Mouse (Mus musculus) liver, embryonic 16.5 days (tissue): ENCODE measurements around the gene Ifih1. TPM values are rescaled to one million over a fixed set of nuclear protein-coding genes. Genes with fewer than 3 reads are reported as not detected.

Experiments
- ATAC-seq: fragments of 200-750 bp; cut with Nextera tagmentation; 2 replicates; pipeline ENCODE4 v1.8.0; 2017; ENCODE audit warnings: low read depth, mild to moderate bottlenecking, moderate number of reproducible peaks, moderate library complexity
- H3K27ac ChIP-seq: fragments of 300-500 bp; sonication (generic); 2 replicates; pipeline ENCODE4 v1.5.1; 2014; ENCODE audit warnings: mild to moderate bottlenecking, low read length
- H3K27me3 ChIP-seq: fragments of 300-500 bp; sonication (generic); 2 replicates; pipeline ENCODE4 v1.6.1; 2014; ENCODE audit warnings: low read depth, low read length, mixed read lengths; ENCODE audit not compliant: control insufficient read depth, insufficient read depth
- H3K36me3 ChIP-seq: fragments of 300-500 bp; sonication (generic); 2 replicates; pipeline ENCODE4 v1.6.1; 2014; ENCODE audit warnings: mild to moderate bottlenecking; ENCODE audit not compliant: control insufficient read depth, insufficient read depth
- H3K4me1 ChIP-seq: fragments of 300-500 bp; sonication (generic); 2 replicates; pipeline ENCODE4 v1.6.1; 2014; ENCODE audit warnings: low read depth, low read length, mixed read lengths; ENCODE audit not compliant: control insufficient read depth
- H3K4me2 ChIP-seq: fragments of 300-500 bp; sonication (generic); 2 replicates; pipeline ENCODE4 v1.6.1; 2014; ENCODE audit warnings: low read depth, low read length, mixed read lengths
- H3K4me3 ChIP-seq: fragments of 300-500 bp; sonication (generic); 2 replicates; pipeline ENCODE4 v1.5.1; 2014; ENCODE audit warnings: low read depth, mild to moderate bottlenecking, low read length
- H3K9ac ChIP-seq: fragments of 300-500 bp; sonication (generic); 2 replicates; pipeline ENCODE4 v1.6.1; 2014; ENCODE audit warnings: low read depth, low read length
- H3K9me3 ChIP-seq: fragments of 300-500 bp; sonication (generic); replicated peaks from 2 replicates; pipeline ENCODE4 v1.6.1; 2016; ENCODE audit warnings: low read length; ENCODE audit not compliant: control insufficient read depth
- WGBS: fragments of 180-500 bp; shearing (Covaris S2); extraction: QIAGEN DNeasy Blood & Tissue Kit; methylation state at CpG from one replicate; pipeline ENCODE4 v1.1.7; 2014; ENCODE audit not compliant: insufficient replicate concordance; 5-methylcytosine and 5-hydroxymethylcytosine counted together
- polyA plus RNA-seq: library from polyadenylated mRNA; unstranded; fragments of >200 nt; fragmentation: Nextera tagmentation; extraction: Ambion mirVana; gene quantifications from 2 replicates; pipeline ENCODE4 v1.2.1, GENCODE M21; 2015

Ifih1 gene
- polyA plus RNA-seq: 3.2 and 3.6 TPM in 2 replicates

DNA sequence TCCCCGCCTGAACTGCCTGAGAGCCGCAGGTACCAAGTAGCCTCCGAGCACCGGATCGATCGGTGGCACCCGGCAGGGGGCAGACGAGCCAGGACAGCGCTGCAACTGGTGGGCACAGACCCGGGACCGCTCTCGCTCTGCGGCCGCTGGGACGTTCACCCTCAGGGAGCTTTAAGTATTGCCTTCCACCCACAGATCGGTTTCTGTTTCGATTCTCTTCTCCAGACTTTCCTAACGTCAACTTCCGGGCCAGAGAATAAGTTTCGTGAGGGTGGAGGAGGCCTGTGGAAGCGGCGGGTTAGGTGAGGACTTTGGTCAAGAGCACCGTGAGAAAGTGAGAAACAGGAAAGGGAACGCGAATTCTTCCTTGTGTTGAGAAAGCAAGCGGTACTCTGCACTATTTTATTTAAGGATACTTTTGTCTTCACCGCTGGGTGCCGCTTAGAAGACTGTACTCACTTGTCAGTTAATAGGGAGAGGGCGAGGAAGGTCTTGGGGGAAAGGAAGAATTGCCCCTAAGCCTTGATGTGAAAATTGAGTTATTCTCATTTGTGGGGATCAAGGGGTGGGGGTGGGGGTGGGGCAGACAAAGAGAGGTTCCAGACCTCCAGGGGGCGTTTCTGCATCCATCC is at the start of gene Ifih1:
TSS of gene Ifih1 (minus strand) at position 242 of the 632 bp plus-strand sequence.
- Histone ChIP-seq H3K27ac (peak within 1 kb of the TSS; percentile 74), H3K36me3 (no peaks in the 10 kb centered on the region), H3K27me3 (no peaks in the 10 kb centered on the region), H3K4me2 (peak within 1 kb of the TSS; percentile 86), H3K9me3 (no peaks in the 10 kb centered on the region), H3K9ac (peak within 1 kb of the TSS; percentile 70), H3K4me3 (peak within 1 kb of the TSS; percentile 75), H3K4me1 (peaks cover 16% of the 10 kb centered on the region)
- WGBS: under 1% methylated on average over 30 of the region's 30 CpGs
- ATAC-seq: peak; percentile 86

DNA sequence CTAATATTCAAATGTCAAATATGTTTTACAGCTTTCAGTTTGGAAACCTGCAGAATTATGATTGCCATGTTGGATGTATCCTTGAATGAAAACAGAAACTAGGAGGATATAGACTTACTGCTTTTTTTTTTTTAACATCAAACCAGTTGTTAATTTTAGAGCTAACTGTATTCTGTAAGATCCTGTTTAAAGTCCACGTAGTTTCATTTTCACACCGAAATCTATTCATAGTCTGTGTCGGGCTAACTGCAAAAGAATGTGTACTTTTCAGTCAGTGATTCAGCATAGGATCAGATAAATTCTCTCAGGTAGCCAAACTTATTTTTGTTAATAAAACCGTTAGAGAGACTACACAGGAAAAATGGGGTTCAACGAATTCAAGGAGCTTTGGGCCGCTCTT is 39.9 kb upstream of the Ifih1 start:
- Histone ChIP-seq H3K9me3 (no peaks in the 10 kb centered on the region), H3K36me3 (no peaks in the 10 kb centered on the region), H3K4me2 (no peak overlapping the region), H3K4me1 (no peaks in the 10 kb centered on the region), H3K9ac (no peak overlapping the region), H3K27ac (no peak overlapping the region), H3K27me3 (no peaks in the 10 kb centered on the region), H3K4me3 (no peak overlapping the region)
- WGBS: 64% methylated on average over 6 of the region's 6 CpGs
- no peak for ATAC-seq

DNA sequence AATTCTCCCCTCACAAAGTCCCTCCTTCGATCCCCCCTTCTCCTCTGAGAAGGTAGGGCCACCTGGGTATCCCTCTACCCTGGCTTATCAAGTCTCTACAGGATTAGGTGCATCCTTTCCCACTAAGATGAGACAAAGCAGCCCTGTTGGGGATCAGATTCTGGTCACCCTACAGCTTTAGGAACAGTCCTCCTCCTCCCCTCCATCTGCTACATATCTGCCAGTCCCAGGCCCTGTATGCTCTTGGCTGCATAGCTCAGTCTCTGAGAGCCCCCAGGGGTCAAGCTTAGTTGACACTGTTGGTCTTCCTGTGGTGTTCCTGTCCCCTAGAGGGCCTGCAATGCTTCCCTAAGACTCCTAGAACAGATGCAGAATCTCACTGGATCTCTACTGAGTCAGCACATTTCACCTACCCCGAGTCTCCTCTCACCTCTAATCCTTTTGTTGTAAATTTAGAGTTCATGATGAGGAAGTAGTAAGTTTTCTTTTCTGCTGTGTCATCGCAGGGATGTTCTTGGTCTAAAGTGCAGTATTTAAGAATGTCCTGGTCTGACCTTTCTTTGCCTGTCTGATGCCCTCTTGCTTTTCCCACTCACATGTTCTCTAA is 39.0 kb upstream of the Ifih1 start:
- no peaks in the 10 kb centered on the region for H3K4me1 ChIP-seq
- no peak for ATAC-seq
- no peaks in the 10 kb centered on the region for H3K9me3 ChIP-seq
- H3K9ac ChIP-seq: no peak overlapping the region
- no peak overlapping the region for H3K27ac ChIP-seq
- H3K4me2 ChIP-seq: no peak overlapping the region
- H3K36me3 ChIP-seq: no peaks in the 10 kb centered on the region
- 36% methylated on average over 3 of the region's 3 CpGs for WGBS
- no peaks in the 10 kb centered on the region for H3K27me3 ChIP-seq
- H3K4me3 ChIP-seq: no peak overlapping the region

DNA sequence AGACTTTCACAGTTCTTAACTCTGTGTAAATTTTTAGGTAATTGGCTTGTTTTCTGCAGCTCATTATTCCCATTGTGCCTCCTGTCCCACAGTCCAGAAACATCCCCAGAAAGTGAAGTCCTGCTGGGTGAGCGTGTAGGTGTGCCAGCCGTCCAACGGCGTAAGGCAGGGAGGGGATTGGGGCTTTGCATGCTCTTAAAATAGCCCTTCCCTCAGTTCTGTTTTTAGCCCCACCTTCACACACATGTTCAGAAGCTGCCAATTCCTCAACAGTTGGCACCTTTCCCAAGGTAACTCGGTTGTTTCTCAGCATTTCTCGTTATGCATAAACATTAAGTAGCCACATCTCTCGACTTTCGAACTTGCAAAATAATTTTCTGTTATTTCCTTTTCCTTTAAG is 35.6 kb upstream of the Ifih1 start:
- no peak for ATAC-seq
- WGBS: 67% methylated on average over 8 of the region's 8 CpGs
- H3K27ac ChIP-seq: no peak overlapping the region

DNA sequence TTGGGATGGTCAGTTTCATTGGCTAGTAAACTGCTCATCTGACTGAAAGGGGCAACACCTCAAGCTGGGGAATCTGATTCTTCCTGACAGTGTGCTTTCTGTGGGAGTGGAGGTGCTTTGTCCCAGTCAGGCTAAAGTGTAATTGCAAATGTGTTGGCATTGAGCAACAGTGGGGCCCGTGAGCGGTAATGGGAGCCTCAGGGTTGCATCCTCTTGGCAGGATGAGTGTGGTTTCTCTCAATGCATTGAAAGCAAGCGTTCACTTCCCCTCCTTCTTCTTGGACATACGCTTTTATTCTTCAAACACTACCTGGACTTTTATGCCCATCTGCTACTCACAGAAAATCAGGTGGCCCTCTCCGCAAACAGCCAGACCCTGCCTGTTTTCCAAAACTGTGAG is 26.7 kb upstream of the Ifih1 start:
- WGBS: 56% methylated on average over 5 of the region's 5 CpGs
- no peak for ATAC-seq
- Histone ChIP-seq H3K27ac (no peak overlapping the region), H3K36me3 (no peaks in the 10 kb centered on the region), H3K9ac (no peak overlapping the region), H3K27me3 (no peaks in the 10 kb centered on the region), H3K9me3 (no peaks in the 10 kb centered on the region), H3K4me1 (no peaks in the 10 kb centered on the region), H3K4me3 (no peak overlapping the region), H3K4me2 (no peak overlapping the region)

More for the DNA sequence above, 35.6 kb upstream of the Ifih1 start:
- Histone ChIP-seq H3K27me3 (no peaks in the 10 kb centered on the region), H3K9me3 (no peaks in the 10 kb centered on the region), H3K9ac (no peak overlapping the region), H3K36me3 (no peaks in the 10 kb centered on the region), H3K4me1 (no peaks in the 10 kb centered on the region), H3K4me2 (no peak overlapping the region), H3K4me3 (no peak overlapping the region)

DNA sequence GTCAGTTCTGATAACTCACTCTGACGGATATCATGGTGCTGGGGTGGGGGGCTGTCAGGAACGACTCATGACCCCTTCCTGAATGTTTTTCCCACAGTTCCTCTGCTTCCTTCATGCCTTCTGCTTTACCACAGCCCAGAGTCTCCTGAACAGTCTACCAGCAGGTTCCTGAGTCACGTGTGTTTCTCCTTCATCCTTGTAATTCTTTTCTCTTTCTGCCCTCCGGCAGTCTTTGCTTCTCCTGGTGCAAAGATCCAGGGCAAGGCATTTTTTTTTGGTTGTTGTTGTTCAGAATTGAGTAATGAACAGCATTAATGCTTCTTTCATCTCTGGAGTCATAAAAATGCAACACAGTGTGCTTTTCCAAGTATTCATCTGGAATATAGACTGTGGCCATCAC is 24.7 kb upstream of the Ifih1 start:
- H3K4me2 ChIP-seq: no peak overlapping the region
- H3K36me3 ChIP-seq: no peaks in the 10 kb centered on the region
- H3K4me1 ChIP-seq: no peaks in the 10 kb centered on the region
- H3K9me3 ChIP-seq: no peaks in the 10 kb centered on the region
- ATAC-seq: no peak
- 39% methylated on average over 4 of the region's 4 CpGs for whole genome bisulfite sequencing
- no peaks in the 10 kb centered on the region for H3K27me3 ChIP-seq
- no peak overlapping the region for H3K27ac ChIP-seq
- H3K9ac ChIP-seq: no peak overlapping the region
- H3K4me3 ChIP-seq: no peak overlapping the region

DNA sequence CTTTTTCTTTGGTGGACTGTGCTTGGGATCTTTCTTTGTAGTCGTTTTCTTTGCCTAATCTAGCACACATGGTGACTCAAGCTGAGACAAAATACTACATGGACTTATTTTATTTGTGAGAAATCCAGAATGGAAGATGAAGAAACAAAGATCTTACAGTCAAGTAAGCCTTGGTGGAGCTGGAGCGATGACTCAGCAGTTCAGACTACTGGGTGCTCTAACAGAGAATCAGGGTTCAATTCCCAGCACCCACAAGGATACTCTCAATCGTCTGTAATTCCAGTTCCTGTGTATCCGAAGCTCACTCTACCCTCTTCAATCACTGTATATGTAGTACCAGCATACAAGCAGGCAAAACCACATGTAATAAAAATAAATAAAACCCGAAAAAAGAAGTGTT is 24.2 kb upstream of the Ifih1 start:
- Histone ChIP-seq H3K27me3 (no peaks in the 10 kb centered on the region), H3K9me3 (no peaks in the 10 kb centered on the region), H3K9ac (no peak overlapping the region), H3K27ac (no peak overlapping the region), H3K36me3 (no peaks in the 10 kb centered on the region), H3K4me2 (no peak overlapping the region), H3K4me3 (no peak overlapping the region), H3K4me1 (no peaks in the 10 kb centered on the region)
- WGBS: 47% methylated on average over 5 of the region's 5 CpGs
- ATAC-seq: no peak

DNA sequence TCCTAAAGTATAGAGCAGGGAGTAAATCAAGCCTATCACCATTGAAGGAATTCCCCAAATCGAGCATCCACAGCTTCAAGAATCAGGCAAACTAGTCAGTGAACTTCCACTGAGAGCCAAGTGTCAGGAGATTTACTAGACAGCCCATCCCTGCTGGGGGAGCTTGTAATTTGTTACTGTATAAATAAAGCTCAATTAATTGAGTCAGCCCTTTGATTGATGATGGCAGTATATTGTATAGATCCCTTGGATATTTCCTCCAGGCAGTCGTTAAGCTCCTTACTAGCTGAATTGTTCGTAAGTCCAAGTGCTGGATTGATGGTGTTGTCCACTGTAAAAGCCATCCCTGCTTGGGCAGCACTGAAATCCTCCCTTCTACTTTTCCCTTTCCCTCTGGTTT is 23.8 kb upstream of the Ifih1 start:
- Histone ChIP-seq H3K4me2 (no peak overlapping the region), H3K27ac (no peak overlapping the region), H3K36me3 (no peaks in the 10 kb centered on the region), H3K27me3 (no peaks in the 10 kb centered on the region), H3K9me3 (no peaks in the 10 kb centered on the region), H3K4me3 (no peak overlapping the region), H3K4me1 (no peaks in the 10 kb centered on the region), H3K9ac (no peak overlapping the region)
- 69% methylated on average over 3 of the region's 3 CpGs for WGBS
- ATAC-seq: no peak

DNA sequence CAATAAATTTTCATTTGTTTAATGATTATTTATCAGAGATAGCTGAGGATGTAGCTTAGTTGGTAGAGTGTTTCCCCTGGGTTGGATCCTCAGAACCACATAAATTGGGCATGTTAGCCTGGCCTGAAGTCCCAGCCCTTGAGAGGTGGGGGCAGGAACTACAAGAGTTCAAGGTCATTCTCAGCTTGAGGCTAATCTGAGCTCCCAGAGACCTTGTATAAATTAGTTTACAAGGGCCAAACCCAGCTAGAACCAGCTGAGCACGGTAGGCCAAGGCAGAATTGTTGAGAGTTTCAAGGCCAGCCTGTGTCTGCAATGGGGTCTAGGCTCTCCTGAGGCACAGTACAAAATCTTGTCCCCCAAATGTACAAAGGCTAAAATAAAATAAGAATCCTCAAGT is 19.5 kb upstream of the Ifih1 start:
- Histone ChIP-seq H3K27ac (no peak overlapping the region), H3K27me3 (no peaks in the 10 kb centered on the region; the same call in 1 of the 2 replicates), H3K4me2 (no peak overlapping the region), H3K9ac (no peak overlapping the region), H3K4me3 (no peak overlapping the region), H3K4me1 (peaks cover 3% of the 10 kb centered on the region), H3K9me3 (no peaks in the 10 kb centered on the region), H3K36me3 (no peaks in the 10 kb centered on the region)
- ATAC-seq: no peak
- 48% methylated on average over 1 of the region's 1 CpGs for WGBS
